31 mouse cellular contexts compared by ENCODE assay signal in the genomic region with DNA sequence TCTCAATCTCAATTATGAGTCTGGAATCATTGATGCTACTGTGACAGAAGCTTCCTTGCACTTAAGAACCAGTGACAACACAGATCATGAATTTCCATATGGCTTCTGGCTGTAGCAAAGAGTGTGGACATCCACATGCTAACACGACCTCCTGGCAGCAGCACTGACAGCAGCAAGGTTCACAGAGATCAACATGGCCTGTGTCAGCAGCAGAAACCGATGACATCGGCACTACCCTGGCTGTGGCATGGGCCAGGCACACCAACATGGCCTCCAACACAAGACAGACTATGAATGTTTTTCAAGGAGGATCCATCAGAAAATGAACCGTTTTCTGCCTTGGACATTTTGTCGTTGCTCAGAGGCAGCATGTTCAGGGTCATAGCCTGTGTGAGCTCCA.
"Had no signal": no experiment of that assay in that cellular context is flagged by ENCODE, and none has a peak within 500 bp of the region (broad histone marks: within the 10 kb centered on the region; RNA-seq: fewer than 3 reads in every experiment).

No protein-coding gene starts in this region.

- H3K4me2 ChIP-seq: limb, embryonic 12.5 days; limb, embryonic 13.5 days; limb, embryonic 15.5 days; liver, embryonic 11.5 days; liver, embryonic 12.5 days; liver, embryonic 13.5 days; liver, embryonic 15.5 days; lung, embryonic 14.5 days; lung, embryonic 15.5 days; midbrain, embryonic 11.5 days; midbrain, embryonic 12.5 days; midbrain, embryonic 13.5 days; midbrain, embryonic 15.5 days; neural tube, embryonic 12.5 days had no signal

- H3K27me3 ChIP-seq: limb, embryonic 12.5 days; limb, embryonic 15.5 days; liver, embryonic 12.5 days; liver, embryonic 13.5 days; liver, embryonic 15.5 days; lung, embryonic 15.5 days; megakaryocyte, embryonic 14.5 days; neural tube, embryonic 12.5 days had no signal

- H3K9ac ChIP-seq: limb, embryonic 12.5 days; limb, embryonic 13.5 days; limb, embryonic 15.5 days; liver, embryonic 12.5 days; liver, embryonic 13.5 days; liver, embryonic 14.5 days; liver, embryonic 15.5 days; liver, postnatal 0 days; lung, embryonic 14.5 days; lung, embryonic 15.5 days; midbrain, embryonic 12.5 days; midbrain, embryonic 13.5 days; midbrain, embryonic 15.5 days; neural tube, embryonic 12.5 days had no signal

- H3K4me3 ChIP-seq: limb, embryonic 12.5 days; limb, embryonic 13.5 days; limb, embryonic 15.5 days; liver, embryonic 12.5 days; liver, embryonic 13.5 days; liver, embryonic 15.5 days; lung, embryonic 15.5 days; megakaryocyte, embryonic 14.5 days; midbrain, embryonic 10.5 days; midbrain, embryonic 12.5 days; midbrain, embryonic 13.5 days; midbrain, embryonic 15.5 days; myocyte; neural tube, embryonic 12.5 days had no signal

- DNase-seq: left cerebral cortex, postnatal 4 days; liver; liver, embryonic 13.5 days; liver, postnatal 0 days; lung, adult 18-20 months; lung, adult 2 months; lung, embryonic 14.5 days; lung, postnatal 10 days; lung, postnatal 14 days; lung, postnatal 36 days; lung, postnatal 4 days; midbrain, embryonic 14.5 days had no signal

- H3K36me3 ChIP-seq: limb, embryonic 12.5 days; limb, embryonic 13.5 days; limb, embryonic 15.5 days; liver, embryonic 12.5 days; liver, embryonic 13.5 days; liver, embryonic 15.5 days; lung, embryonic 15.5 days; midbrain, embryonic 10.5 days; midbrain, embryonic 12.5 days; midbrain, embryonic 13.5 days; midbrain, embryonic 15.5 days; neural tube, embryonic 12.5 days had no signal

- H3K27ac ChIP-seq: limb, embryonic 12.5 days; limb, embryonic 13.5 days; limb, embryonic 15.5 days; liver, embryonic 12.5 days; liver, embryonic 13.5 days; liver, embryonic 14.5 days; liver, embryonic 15.5 days; lung, embryonic 15.5 days; macrophage; midbrain, embryonic 10.5 days; midbrain, embryonic 12.5 days; midbrain, embryonic 13.5 days; midbrain, embryonic 15.5 days; neural tube, embryonic 12.5 days had no signal

- ATAC-seq: liver, embryonic 12.5 days; liver, postnatal 0 days; lung, postnatal 0 days; midbrain, embryonic 13.5 days; midbrain, embryonic 15.5 days; midbrain, embryonic 16.5 days had no signal

- H3K4me1 ChIP-seq: limb, embryonic 15.5 days; liver, embryonic 12.5 days; liver, embryonic 13.5 days; liver, embryonic 15.5 days; megakaryocyte, embryonic 14.5 days had no signal

- H3K9me3 ChIP-seq: limb, embryonic 12.5 days; limb, embryonic 13.5 days; limb, embryonic 15.5 days; liver, embryonic 12.5 days; liver, embryonic 13.5 days; liver, embryonic 15.5 days; lung, embryonic 15.5 days; megakaryocyte, embryonic 14.5 days; midbrain, embryonic 10.5 days; midbrain, embryonic 12.5 days; midbrain, embryonic 13.5 days; midbrain, embryonic 15.5 days; neural tube, embryonic 12.5 days had no signal
